Mouse (Mus musculus): Measurements from ENCODE around the gene Dmc1.

Dmc1 gene

GRCm38 (mm10) chr15:79516171-79517096 lies 88.5 kb downstream of the Dmc1 start, which contains the start of gene Kdelr3:
TSS of gene Kdelr3 (plus strand) at chr15:79516411.
- peak in 1 of 2 experiments; percentile 26 for DNase-seq (ENCODE audit: low spot score in 2 of 2)

GRCm38 (mm10) chr15:79513940-79514339 lies 91.0 kb downstream of the Dmc1 start:
- DNase-seq (ENCODE audit: low spot score in 2 of 2) = peak; percentile 8 to 20

GRCm38 (mm10) chr15:79511553-79512320 lies 93.2 kb downstream of the Dmc1 start:
- DNase-seq (ENCODE audit: low spot score in 2 of 2) = peak; percentile 12 to 47

Measured in thymus, postnatal 10 days (tissue).